ENCODE assay signal across 7 mouse cellular contexts in genomic region chr17:31511792-31512495, GRCm38 (mm10). TPM values are rescaled to one million over a fixed set of nuclear protein-coding genes. Genes with fewer than 3 reads are reported as not detected.
DNase-seq lines count a peak whose midpoint lies in the region; ATAC-seq and TF ChIP-seq lines count a peak whose summit lies in the region.

No protein-coding gene starts in this region.

- ATAC-seq in embryonic facial prominence, embryonic 11.5 days (replicated peaks; ENCODE audit: insufficient number of reproducible peaks, low FRiP score, low TSS enrichment, low read depth), result peak; percentile 94
- peak; percentile 94 for ATAC-seq in limb, embryonic 12.5 days (ENCODE audit: insufficient number of reproducible peaks, insufficient read depth, low FRiP score, low TSS enrichment, low read depth)
- peak; percentile 98 for ATAC-seq in midbrain, embryonic 15.5 days (replicated peaks)

- peaks cover 2% of the 10 kb centered on the region for H3K36me3 ChIP-seq in embryonic facial prominence, embryonic 11.5 days (replicated peaks; ENCODE audit: control insufficient read depth, insufficient read depth, low read depth, low read length)
- no peaks in the 10 kb centered on the region for H3K36me3 ChIP-seq in kidney, adult 2 months (ENCODE audit: control insufficient read depth, insufficient read depth, low read length)
- peaks cover 30% of the 10 kb centered on the region for H3K36me3 ChIP-seq in limb, embryonic 12.5 days
- peaks cover 8% of the 10 kb centered on the region for H3K36me3 ChIP-seq in midbrain, embryonic 15.5 days (replicated peaks)
- peaks cover 18% of the 10 kb centered on the region for H3K36me3 ChIP-seq in spleen, adult 2 months (ENCODE audit: control insufficient read depth, insufficient read depth, low read length)

- H3K4me3 ChIP-seq in embryonic facial prominence, embryonic 11.5 days (ENCODE audit: low read depth, low read length), result peak overlapping the region; percentile 67
- H3K4me3 ChIP-seq in kidney, adult 2 months (ENCODE audit: insufficient read depth, low read depth, low read length), result peak overlapping the region; percentile 86
- peak overlapping the region; percentile 81 for H3K4me3 ChIP-seq in limb, embryonic 12.5 days (replicated peaks)
- peak overlapping the region; percentile 99 for H3K4me3 ChIP-seq in midbrain, embryonic 15.5 days
- H3K4me3 ChIP-seq in spleen, adult 2 months (ENCODE audit: extremely low read depth, insufficient read depth, insufficient read length), result peak overlapping the region; percentile 80

- peak overlapping the region; percentile 48; the same call in 1 of the 2 replicates for H3K27ac ChIP-seq in embryonic facial prominence, embryonic 11.5 days (replicated peaks; ENCODE audit: low read depth, low read length)
- 0 out of 2 replicates have a peak overlapping the region, but pooled peaks have one; percentile 18 for H3K27ac ChIP-seq in kidney, adult 2 months (ENCODE audit: insufficient read depth, low read depth, low read length)
- peak overlapping the region; percentile 84 for H3K27ac ChIP-seq in limb, embryonic 12.5 days
- H3K27ac ChIP-seq in midbrain, embryonic 15.5 days, result peak overlapping the region; percentile 91
- peak overlapping the region; percentile 61 for H3K27ac ChIP-seq in spleen, adult 2 months (ENCODE audit: insufficient read depth, low read length)

- peak overlapping the region; percentile 68 for H3K4me2 ChIP-seq in embryonic facial prominence, embryonic 11.5 days (ENCODE audit: low read depth, low read length)
- peak overlapping the region; percentile 71 for H3K4me2 ChIP-seq in limb, embryonic 12.5 days
- peak overlapping the region; percentile 88 for H3K4me2 ChIP-seq in midbrain, embryonic 15.5 days

- 0 out of 2 replicates have a peak, but pooled peaks have one; percentile 4 for TF ChIP-seq CTCF in kidney, adult 2 months (conservative IDR thresholded peaks at IDR 0.05; ENCODE audit: insufficient read depth, insufficient read length, low read depth, low read length)
- no peak for TF ChIP-seq CTCF in spleen, adult 2 months (IDR thresholded peaks at IDR 0.05; ENCODE audit: extremely low read depth, insufficient read depth, insufficient read length, insufficient replicate concordance)

- peak; percentile 61 for TF ChIP-seq POLR2A in kidney, adult 2 months (IDR thresholded peaks at IDR 0.05; ENCODE audit: low read depth, low read length)
- TF ChIP-seq POLR2A in spleen, adult 2 months (IDR thresholded peaks at IDR 0.05; ENCODE audit: low read depth, low read length), result peak; percentile 42

- WGBS in embryonic facial prominence, embryonic 11.5 days, result 0% methylated on average over 56 of the region's 56 CpGs
- under 1% methylated on average over 56 of the region's 56 CpGs for WGBS in kidney, adult 2 months
- under 1% methylated on average over 56 of the region's 56 CpGs for WGBS in limb, embryonic 12.5 days
- under 1% methylated on average over 56 of the region's 56 CpGs for WGBS in midbrain, embryonic 15.5 days
- under 1% methylated on average over 56 of the region's 56 CpGs for WGBS in spleen, adult 2 months

- H3K27me3 ChIP-seq in embryonic facial prominence, embryonic 11.5 days (ENCODE audit: control insufficient read depth, insufficient read depth, low read length), result no peaks in the 10 kb centered on the region
- no peaks in the 10 kb centered on the region for H3K27me3 ChIP-seq in kidney, adult 2 months (replicated peaks; ENCODE audit: control insufficient read depth, insufficient read depth, low read length)
- no peaks in the 10 kb centered on the region for H3K27me3 ChIP-seq in limb, embryonic 12.5 days
- no peaks in the 10 kb centered on the region for H3K27me3 ChIP-seq in midbrain, embryonic 15.5 days (replicated peaks)
- no peaks in the 10 kb centered on the region for H3K27me3 ChIP-seq in spleen, adult 2 months (ENCODE audit: control insufficient read depth, insufficient read depth, low read length)

- peak; percentile 93 for DNase-seq in adrenal gland, postnatal 14 days
- peak; percentile 94 for DNase-seq in embryonic facial prominence, embryonic 11.5 days (ENCODE audit: low spot score)
- peak; percentile 89 for DNase-seq in heart, adult 18-20 months
- DNase-seq in kidney, adult 2 months, result peak; percentile 88
- DNase-seq in spleen, adult 2 months (ENCODE audit: low read depth in 1 of 2, low spot score in 2 of 2), result peak; percentile 80 to 84

- no peaks in the 10 kb centered on the region for H3K9me3 ChIP-seq in embryonic facial prominence, embryonic 11.5 days (replicated peaks; ENCODE audit: control insufficient read depth, low read length)
- no peaks in the 10 kb centered on the region for H3K9me3 ChIP-seq in limb, embryonic 12.5 days
- H3K9me3 ChIP-seq in midbrain, embryonic 15.5 days, result no peaks in the 10 kb centered on the region

- no peaks in the 10 kb centered on the region for H3K4me1 ChIP-seq in embryonic facial prominence, embryonic 11.5 days (ENCODE audit: control insufficient read depth, insufficient read depth, low read length)
- H3K4me1 ChIP-seq in kidney, adult 2 months (ENCODE audit: control insufficient read depth, insufficient read depth, low read length), result peaks cover 7% of the 10 kb centered on the region; the same call in 1 of the 2 replicates
- peaks cover 12% of the 10 kb centered on the region; the same call in 1 of the 2 replicates for H3K4me1 ChIP-seq in limb, embryonic 12.5 days (replicated peaks)
- peaks cover 18% of the 10 kb centered on the region for H3K4me1 ChIP-seq in midbrain, embryonic 15.5 days
- no peaks in the 10 kb centered on the region for H3K4me1 ChIP-seq in spleen, adult 2 months (ENCODE audit: control insufficient read depth, insufficient read depth, insufficient read length)

- H3K9ac ChIP-seq in embryonic facial prominence, embryonic 11.5 days (replicated peaks; ENCODE audit: low read length), result peak overlapping the region; percentile 76
- peak overlapping the region; percentile 69 for H3K9ac ChIP-seq in limb, embryonic 12.5 days (replicated peaks)
- peak overlapping the region; percentile 76 for H3K9ac ChIP-seq in midbrain, embryonic 15.5 days

RNA-seq across cellular contexts. Expression of gene Wdr4, which starts 7.8 kb away (rescaled TPM):
- total RNA-seq in adrenal gland, postnatal 14 days (2021), result 22.2 and 26.3 TPM in 2 replicates
- 34.6 and 37.2 TPM in 2 replicates for polyA plus RNA-seq in embryonic facial prominence, embryonic 11.5 days (2014; fragmentation: Nextera tagmentation; extraction: Ambion mirVana)
- total RNA-seq in heart, adult 18-20 months (2021), result 1 to 10 TPM; 5.8 to 6.5 TPM
- 28.3 and 29.6 TPM in 2 replicates for polyA plus RNA-seq in kidney, adult 2 months (2012; rRNA removed)
- polyA plus RNA-seq in limb, embryonic 12.5 days (2016; fragmentation: Nextera tagmentation; extraction: Ambion mirVana), result 42.0 and 43.6 TPM in 2 replicates
- 42.2 and 45.3 TPM in 2 replicates for polyA plus RNA-seq in midbrain, embryonic 15.5 days (2015; fragmentation: Nextera tagmentation; extraction: Ambion mirVana)
- polyA plus RNA-seq in spleen, adult 2 months (2012; rRNA removed), result 24.5 and 24.9 TPM in 2 replicates

RNA-seq across cellular contexts. Expression of gene Ndufv3, which starts 8.0 kb away (rescaled TPM):
- 547 and 568 TPM in 2 replicates for total RNA-seq in adrenal gland, postnatal 14 days (2021)
- 206 and 237 TPM in 2 replicates for polyA plus RNA-seq in embryonic facial prominence, embryonic 11.5 days (2014; fragmentation: Nextera tagmentation; extraction: Ambion mirVana)
- 1,000 to 10,000 TPM; 1,409 to 1,497 TPM for total RNA-seq in heart, adult 18-20 months (2021)
- polyA plus RNA-seq in kidney, adult 2 months (2012; rRNA removed), result 387 and 475 TPM in 2 replicates
- 241 and 250 TPM in 2 replicates for polyA plus RNA-seq in limb, embryonic 12.5 days (2016; fragmentation: Nextera tagmentation; extraction: Ambion mirVana)
- polyA plus RNA-seq in midbrain, embryonic 15.5 days (2015; fragmentation: Nextera tagmentation; extraction: Ambion mirVana), result 426 and 433 TPM in 2 replicates
- 42.7 and 54.3 TPM in 2 replicates for polyA plus RNA-seq in spleen, adult 2 months (2012; rRNA removed)

RNA-seq across cellular contexts. Expression of gene Pknox1, which starts 52.6 kb away (rescaled TPM):
- total RNA-seq in adrenal gland, postnatal 14 days (2021), result 21.4 and 22.1 TPM in 2 replicates
- polyA plus RNA-seq in embryonic facial prominence, embryonic 11.5 days (2014; fragmentation: Nextera tagmentation; extraction: Ambion mirVana), result 24.2 and 27.9 TPM in 2 replicates
- 10 to 100 TPM; 10.6 to 12.7 TPM for total RNA-seq in heart, adult 18-20 months (2021)
- polyA plus RNA-seq in kidney, adult 2 months (2012; rRNA removed), result 19.2 and 19.9 TPM in 2 replicates
- polyA plus RNA-seq in limb, embryonic 12.5 days (2016; fragmentation: Nextera tagmentation; extraction: Ambion mirVana), result 35.4 and 39.3 TPM in 2 replicates
- 21.0 and 21.6 TPM in 2 replicates for polyA plus RNA-seq in midbrain, embryonic 15.5 days (2015; fragmentation: Nextera tagmentation; extraction: Ambion mirVana)
- polyA plus RNA-seq in spleen, adult 2 months (2012; rRNA removed), result 18.9 and 28.2 TPM in 2 replicates

Comparison
In these comparisons a context has a peak if more than half of its experiments do, and no peak if none do; other contexts are left out.
1. Peak in every context shown above with its lines: DNase-seq, ATAC-seq, H3K4me3 ChIP-seq and H3K27ac ChIP-seq.
2. H3K27ac ChIP-seq: peak in every context shown above with its lines; median percentile 91 in midbrain, embryonic 15.5 days; 84 in limb, embryonic 12.5 days; 61 in spleen, adult 2 months; 48 in embryonic facial prominence, embryonic 11.5 days; 18 in kidney, adult 2 months.